Mouse (Mus musculus) c-Kit-positive CD71-positive TER-119-negative erythroid progenitor cells, embryonic 14.5 days (primary cell): Measurements from ENCODE around the gene Iqcg.

Experiments
- DNase-seq: peaks from one replicate; pipeline ENCODE4 v3.0.0-alpha.2; 2013; ENCODE audit warnings: low read depth

The Iqcg gene

GRCm38 (mm10) chr16:32981405-32981804 lies 74.6 kb downstream of the Iqcg start:
- DNase-seq: no peak

GRCm38 (mm10) chr16:32980227-32980626 lies 75.8 kb downstream of the Iqcg start:
- no peak for DNase-seq

- peak; percentile 7 for DNase-seq
Observed at GRCm38 (mm10) chr16:32973047-32973446, 83.0 kb downstream of the Iqcg start.

GRCm38 (mm10) chr16:32972535-32972934 lies 83.5 kb downstream of the Iqcg start:
- no peak for DNase-seq
